Mouse (Mus musculus) stomach, postnatal 0 days (tissue): ENCODE measurements around the gene Cep112. TPM values are rescaled to one million over a fixed set of nuclear protein-coding genes. Genes with fewer than 3 reads are reported as not detected.
A peak's percentile ranks its signal among the peaks of the same experiment; 100 is the strongest.

ENCODE experiments used
- ATAC-seq: fragments of 200-750 bp; cut with Nextera tagmentation; 2 replicates; pipeline ENCODE4 v1.8.0; 2017; ENCODE audit not compliant: low FRiP score, low TSS enrichment
- DNase-seq: peaks from one replicate; pipeline ENCODE4 v3.0.0-alpha.2; 2016; ENCODE audit warnings: low spot score
- H3K27ac ChIP-seq: fragments of 300-500 bp; sonication (generic); replicated peaks from 2 replicates; pipeline ENCODE4 v1.5.1; 2014; ENCODE audit warnings: mild to moderate bottlenecking, control low read depth
- H3K27me3 ChIP-seq: fragments of 300-500 bp; sonication (generic); 2 replicates; pipeline ENCODE4 v1.6.1; 2014; ENCODE audit warnings: low read length; ENCODE audit not compliant: control insufficient read depth, insufficient read depth
- H3K36me3 ChIP-seq: fragments of 300-500 bp; sonication (generic); 2 replicates; pipeline ENCODE4 v1.6.1; 2014; ENCODE audit warnings: low read length, mixed read lengths; ENCODE audit not compliant: control insufficient read depth, insufficient read depth
- H3K4me1 ChIP-seq: fragments of 300-500 bp; sonication (generic); replicated peaks from 2 replicates; pipeline ENCODE4 v1.6.1; 2014; ENCODE audit warnings: antibody characterized with exemption; ENCODE audit not compliant: control insufficient read depth, insufficient read depth
- H3K4me2 ChIP-seq: fragments of 300-500 bp; sonication (generic); replicated peaks from 2 replicates; pipeline ENCODE4 v1.6.1; 2014; ENCODE audit warnings: low read depth, mild to moderate bottlenecking, control low read depth, moderate library complexity
- H3K4me3 ChIP-seq: fragments of 300-500 bp; sonication (generic); 2 replicates; pipeline ENCODE4 v1.5.1; 2014; ENCODE audit warnings: low read depth, low read length, control low read depth
- H3K9ac ChIP-seq: fragments of 300-500 bp; sonication (generic); 2 replicates; pipeline ENCODE4 v1.6.1; 2014; ENCODE audit warnings: mild to moderate bottlenecking, low read length, control low read depth, mixed read lengths
- H3K9me3 ChIP-seq: fragments of 300-500 bp; sonication (generic); 2 replicates; pipeline ENCODE4 v1.6.1; 2016; ENCODE audit warnings: low read length; ENCODE audit not compliant: control insufficient read depth
- CTCF ChIP-seq: IDR thresholded peaks from 2 replicates; pipeline ENCODE4 v1.5.1; 2016; ENCODE audit warnings: antibody characterized with exemption, low read depth, mild to moderate bottlenecking, moderate library complexity
- EP300 ChIP-seq: optimal IDR thresholded peaks from 2 replicates; pipeline ENCODE3; 2016; ENCODE audit warnings: antibody characterized with exemption
- WGBS: fragments of 180-500 bp; shearing (Covaris S2); extraction: QIAGEN DNeasy Blood & Tissue Kit; methylation state at CpG from one replicate; pipeline ENCODE4 v1.1.7; 2014; 5-methylcytosine and 5-hydroxymethylcytosine counted together
- polyA plus RNA-seq: library from polyadenylated mRNA; unstranded; fragments of >200 nt; fragmentation: Nextera tagmentation; extraction: Ambion mirVana; gene quantifications from 2 replicates; pipeline ENCODE4 v1.2.1, GENCODE M21; 2015

Gene Cep112
- polyA plus RNA-seq, 1 experiment from 2014 or later = 3.5 TPM

DNA sequence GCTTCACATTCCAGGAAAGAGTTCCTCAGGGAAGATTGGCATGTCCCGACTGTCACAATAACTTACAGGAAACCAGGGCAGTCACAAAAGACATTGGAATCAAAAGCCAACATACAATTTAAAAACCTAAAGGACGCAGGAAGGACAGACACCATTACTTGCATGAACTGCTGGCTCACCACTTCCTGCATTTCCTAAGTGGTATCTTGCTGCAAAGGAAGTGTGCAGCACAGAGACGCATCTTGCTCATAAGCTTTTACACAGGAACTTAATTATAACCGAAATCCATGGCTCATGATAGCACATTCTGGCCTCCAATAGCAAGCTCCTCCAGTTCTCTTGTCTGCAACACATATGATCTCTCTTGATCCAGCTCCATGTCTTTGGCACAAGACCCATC lies 271.6 kb downstream of the Cep112 start:
- H3K4me2 ChIP-seq = no peak overlapping the region
- DNase-seq (no peak), ATAC-seq (no peak)
- TF ChIP-seq CTCF (no peak), EP300 (no peak)
- no peaks in the 10 kb centered on the region for H3K9me3 ChIP-seq
- H3K27me3 ChIP-seq = no peaks in the 10 kb centered on the region
- no peak overlapping the region for H3K9ac ChIP-seq
- 78% methylated on average over 4 of the region's 4 CpGs for WGBS
- H3K27ac ChIP-seq = no peak overlapping the region
- no peaks in the 10 kb centered on the region for H3K36me3 ChIP-seq
- H3K4me3 ChIP-seq = no peak overlapping the region
- H3K4me1 ChIP-seq = no peaks in the 10 kb centered on the region

- no peaks in the 10 kb centered on the region for H3K27me3 ChIP-seq
- ATAC-seq (peak; percentile 60; the same call in 1 of the 2 replicates), DNase-seq (peak; percentile 66)
- H3K36me3 ChIP-seq = no peaks in the 10 kb centered on the region
- TF ChIP-seq CTCF = no peak
- no peak for TF ChIP-seq EP300
- 22% methylated on average over 7 of the region's 7 CpGs for whole genome bisulfite sequencing
- peak overlapping the region; percentile 56; the same call in 1 of the 2 replicates for H3K27ac ChIP-seq
- no peak overlapping the region for H3K4me3 ChIP-seq
- H3K4me1 ChIP-seq = peaks cover 4% of the 10 kb centered on the region; the same call in 1 of the 2 replicates
- no peak overlapping the region for H3K4me2 ChIP-seq
- H3K9me3 ChIP-seq = no peaks in the 10 kb centered on the region
- H3K9ac ChIP-seq = no peak overlapping the region
These were observed 327.3 kb downstream of the Cep112 start for GRCm38 (mm10) chr11:108752301-108752700.

DNA sequence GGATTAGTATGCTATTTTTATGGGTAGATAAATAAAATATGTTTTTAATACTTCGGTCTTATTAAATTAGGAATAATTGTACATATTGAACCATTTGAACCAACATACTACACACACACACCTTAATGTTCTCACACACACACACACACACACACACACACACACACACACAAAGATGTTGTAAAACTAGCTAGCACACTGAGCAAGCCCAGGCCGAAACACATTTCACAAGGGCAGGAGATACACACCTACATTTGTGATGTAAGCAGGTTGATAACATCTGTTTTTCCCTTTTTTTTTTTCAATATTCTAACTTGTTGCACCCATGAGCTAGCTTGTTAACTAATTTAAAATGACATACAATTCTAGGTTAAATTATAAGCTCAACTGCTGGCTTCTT lies 327.8 kb downstream of the Cep112 start:
- TF ChIP-seq EP300 (no peak), CTCF (no peak)
- H3K27me3 ChIP-seq = no peaks in the 10 kb centered on the region

GRCm38 (mm10) chr11:108753361-108754240 lies 328.6 kb downstream of the Cep112 start:
- 62% methylated on average over 7 of the region's 7 CpGs for WGBS
- Histone ChIP-seq H3K9ac (no peak overlapping the region), H3K4me1 (peaks cover 4% of the 10 kb centered on the region; the same call in 1 of the 2 replicates), H3K27ac (no peak overlapping the region), H3K36me3 (no peaks in the 10 kb centered on the region), H3K9me3 (no peaks in the 10 kb centered on the region), H3K4me3 (no peak overlapping the region), H3K4me2 (no peak overlapping the region), H3K27me3 (no peaks in the 10 kb centered on the region)
- no peak for ATAC-seq
- DNase-seq = no peak
- TF ChIP-seq CTCF (no peak), EP300 (no peak)

More for the DNA sequence above, 327.8 kb downstream of the Cep112 start:
- Histone ChIP-seq H3K4me1 (peaks cover 4% of the 10 kb centered on the region; the same call in 1 of the 2 replicates), H3K9ac (no peak overlapping the region), H3K9me3 (no peaks in the 10 kb centered on the region), H3K4me3 (no peak overlapping the region), H3K36me3 (no peaks in the 10 kb centered on the region), H3K27ac (no peak overlapping the region), H3K4me2 (no peak overlapping the region)
- ATAC-seq (no peak), DNase-seq (no peak)
- WGBS = 81% methylated on average over 2 of the region's 2 CpGs

- Histone ChIP-seq H3K36me3 (no peaks in the 10 kb centered on the region), H3K4me2 (no peak overlapping the region), H3K9ac (no peak overlapping the region), H3K9me3 (no peaks in the 10 kb centered on the region), H3K4me1 (no peaks in the 10 kb centered on the region), H3K27ac (no peak overlapping the region), H3K27me3 (no peaks in the 10 kb centered on the region), H3K4me3 (no peak overlapping the region)
- no peak for ATAC-seq
- WGBS = 66% methylated on average over 2 of the region's 2 CpGs
- TF ChIP-seq EP300 = no peak
- no peak for TF ChIP-seq CTCF
- DNase-seq = no peak
These were observed 332.2 kb downstream of the Cep112 start for GRCm38 (mm10) chr11:108757211-108757610.
